Mouse (Mus musculus) erythroblast, embryonic 14.5 days (primary cell): ENCODE data around the gene Dtd1.

Experiments used
- GATA1 ChIP-seq: IDR thresholded peaks from 2 replicates; pipeline ENCODE4 v1.6.1; 2012; ENCODE audit warnings: low read length, inconsistent platforms, mixed read lengths
- TAL1 ChIP-seq: IDR thresholded peaks from 3 replicates; pipeline ENCODE4 v1.6.1; 2012; ENCODE audit warnings: low read length, inconsistent platforms, mixed read lengths

GRCm38 (mm10) chr2:144621491-144621890 lies 21.8 kb downstream of the Dtd1 start:
- TF ChIP-seq TAL1 (no peak), GATA1 (no peak)
